Mouse (Mus musculus) kidney, adult 2 months (tissue): ENCODE results near the gene Nudt9.

Source experiments
- CTCF ChIP-seq: fragments of 200-500 bp; conservative IDR thresholded peaks from 2 replicates; pipeline ENCODE4 v1.5.1; 2011; ENCODE audit warnings: low read depth, mild to moderate bottlenecking, control low read depth, low read length, moderate library complexity, mixed read lengths; ENCODE audit not compliant: insufficient read depth, insufficient read length
- POLR2A ChIP-seq: fragments of 200-500 bp; IDR thresholded peaks from one replicate; pipeline ENCODE4 v1.6.1; 2011; ENCODE audit warnings: low read depth, low read length, control low read depth

- TF ChIP-seq CTCF (no peak), POLR2A (no peak)
Measured at GRCm38 (mm10) chr5:104025245-104025854, 20.8 kb upstream of the Nudt9 start.
